Mouse (Mus musculus): ENCODE results near the gene Katnal1.

The Katnal1 gene

GRCm38 (mm10) chr5:148953098-148953497 is 24.0 kb upstream of the Katnal1 start:
- DNase-seq = peak; percentile 71

- DNase-seq = peak; percentile 59
Measured at GRCm38 (mm10) chr5:148952419-148952818, 23.3 kb upstream of the Katnal1 start.

GRCm38 (mm10) chr5:148951360-148951759 is 22.2 kb upstream of the Katnal1 start:
- no peak for DNase-seq

GRCm38 (mm10) chr5:148950064-148950463 is 20.9 kb upstream of the Katnal1 start:
- peak; percentile 56 for DNase-seq

GRCm38 (mm10) chr5:148948577-148948976 is 19.5 kb upstream of the Katnal1 start:
- DNase-seq = no peak

GRCm38 (mm10) chr5:148947412-148947811 is 18.3 kb upstream of the Katnal1 start:
- DNase-seq = no peak

GRCm38 (mm10) chr5:148946787-148947186 is 17.7 kb upstream of the Katnal1 start:
- peak; percentile 43 for DNase-seq

- no peak for DNase-seq
Measured at GRCm38 (mm10) chr5:148945735-148946134, 16.6 kb upstream of the Katnal1 start.

- no peak for DNase-seq
Measured at GRCm38 (mm10) chr5:148944024-148944423, 14.9 kb upstream of the Katnal1 start.

GRCm38 (mm10) chr5:148943444-148943843 is 14.3 kb upstream of the Katnal1 start:
- DNase-seq = no peak

GRCm38 (mm10) chr5:148942957-148943356 is 13.8 kb upstream of the Katnal1 start:
- DNase-seq = no peak

- peak; percentile 23 for DNase-seq
Measured at GRCm38 (mm10) chr5:148942305-148942704, 13.2 kb upstream of the Katnal1 start.

GRCm38 (mm10) chr5:148941867-148942266 is 12.7 kb upstream of the Katnal1 start:
- DNase-seq = no peak

- DNase-seq = peak; percentile 8
Measured at GRCm38 (mm10) chr5:148939948-148940382, 10.8 kb upstream of the Katnal1 start.

GRCm38 (mm10) chr5:148936516-148936951 is 7.4 kb upstream of the Katnal1 start:
- no peak for DNase-seq

- no peak for DNase-seq
Measured at GRCm38 (mm10) chr5:148935871-148936270, 6.8 kb upstream of the Katnal1 start.

- DNase-seq = no peak
Measured at GRCm38 (mm10) chr5:148935071-148935821, 6.1 kb upstream of the Katnal1 start.

GRCm38 (mm10) chr5:148934457-148934856 is 5.3 kb upstream of the Katnal1 start:
- no peak for DNase-seq

GRCm38 (mm10) chr5:148933767-148934166 is 4.6 kb upstream of the Katnal1 start:
- no peak for DNase-seq

- DNase-seq = no peak
Measured at GRCm38 (mm10) chr5:148931301-148931700, 2.2 kb upstream of the Katnal1 start.

GRCm38 (mm10) chr5:148928382-148929115 is 571 bp downstream of the Katnal1 start:
- peak; percentile 97 for DNase-seq

GRCm38 (mm10) chr5:148927717-148928223 is 1.4 kb downstream of the Katnal1 start:
- no peak for DNase-seq

- DNase-seq = no peak
Measured at GRCm38 (mm10) chr5:148924586-148924985, 4.5 kb downstream of the Katnal1 start.

- no peak for DNase-seq
Measured at GRCm38 (mm10) chr5:148924051-148924450, 5.1 kb downstream of the Katnal1 start.
